Mouse (Mus musculus) kidney, postnatal 4 days (tissue): ENCODE measurements around the gene Znrf1.

ENCODE experiments used
- DNase-seq, 2 experiments: peaks; one replicate each; pipeline ENCODE4 v3.0.0; 2021; ENCODE audit warnings: mixed read lengths in 2 of 2

The Znrf1 gene

DNA sequence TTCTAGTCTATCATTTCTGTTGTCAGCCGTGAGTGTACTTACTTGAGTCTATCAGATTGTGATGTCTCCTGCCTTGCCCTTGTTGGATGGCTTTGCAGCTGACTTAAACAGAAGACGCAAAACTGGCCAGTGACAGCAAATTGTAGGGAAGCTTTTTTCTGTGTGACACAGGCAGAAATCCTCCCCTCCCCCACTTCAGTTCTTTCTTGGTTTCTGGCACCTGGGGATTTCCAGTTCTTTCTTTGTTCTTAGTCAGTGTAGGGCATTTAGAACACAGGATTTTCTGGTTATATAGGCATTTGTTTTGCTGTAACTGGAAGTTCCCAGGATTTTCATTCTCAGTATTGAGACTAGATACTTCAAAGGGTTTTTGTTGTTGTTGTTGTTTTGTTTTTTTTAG is 34.5 kb downstream of the Znrf1 start:
- no peak for DNase-seq

DNA sequence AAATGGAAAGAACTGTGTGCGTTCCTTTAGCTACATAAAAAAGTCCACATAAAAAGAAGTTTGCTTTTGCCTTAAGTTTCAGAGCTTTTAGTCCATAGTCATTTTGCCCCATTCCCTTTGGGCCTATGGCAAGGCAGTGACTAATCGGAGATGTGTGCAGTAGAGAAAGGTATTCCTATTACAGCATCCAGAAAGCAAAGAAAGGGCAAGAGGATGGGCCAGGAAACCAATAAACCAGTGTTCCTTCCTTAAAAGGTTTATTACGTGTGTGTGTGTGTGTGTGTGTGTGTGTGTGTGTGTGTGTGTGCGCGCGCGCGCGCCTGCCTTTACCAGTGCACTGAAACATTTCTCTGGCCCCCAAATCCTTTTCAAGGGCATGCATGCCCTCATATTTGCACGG is 35.8 kb downstream of the Znrf1 start:
- DNase-seq = no peak

DNA sequence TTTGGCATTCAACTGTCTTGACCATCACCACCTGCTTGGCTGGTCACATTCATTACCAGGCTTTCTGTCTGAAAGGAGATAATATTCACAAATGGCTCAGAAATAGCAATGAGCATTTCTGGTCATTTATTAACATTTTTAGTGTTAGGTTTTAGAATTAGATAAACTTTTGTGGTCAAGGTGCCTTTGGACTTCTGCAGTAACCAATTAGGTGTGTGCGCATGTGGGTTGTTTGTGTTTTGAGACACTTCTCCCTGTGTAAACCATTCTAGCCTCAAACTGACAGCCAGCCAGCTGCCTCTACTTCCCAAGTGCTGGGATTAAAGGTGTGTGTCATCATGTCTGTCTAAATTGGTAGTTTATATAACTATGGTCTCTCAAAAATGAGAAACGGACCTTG is 36.5 kb downstream of the Znrf1 start:
- no peak for DNase-seq

DNA sequence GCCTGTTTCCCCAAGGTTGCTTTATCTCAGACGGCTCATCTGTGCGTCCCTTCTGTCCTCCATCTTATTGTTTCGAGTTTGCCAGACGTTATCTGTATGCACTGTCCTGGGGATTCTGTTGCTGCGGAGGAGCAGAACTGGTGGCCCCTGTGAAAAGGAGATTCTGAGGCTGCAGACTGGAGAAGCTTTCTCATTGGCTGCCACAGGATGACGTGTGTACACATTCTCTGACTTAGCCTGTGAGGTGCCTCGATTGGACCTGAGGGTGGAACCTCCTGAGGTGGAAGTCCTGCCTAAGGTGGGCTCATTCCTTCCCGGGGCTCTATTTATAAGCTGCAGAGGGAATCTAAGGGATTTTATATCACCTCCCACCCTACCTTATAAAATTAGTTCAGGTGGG is 37.7 kb downstream of the Znrf1 start:
- no peak for DNase-seq

DNA sequence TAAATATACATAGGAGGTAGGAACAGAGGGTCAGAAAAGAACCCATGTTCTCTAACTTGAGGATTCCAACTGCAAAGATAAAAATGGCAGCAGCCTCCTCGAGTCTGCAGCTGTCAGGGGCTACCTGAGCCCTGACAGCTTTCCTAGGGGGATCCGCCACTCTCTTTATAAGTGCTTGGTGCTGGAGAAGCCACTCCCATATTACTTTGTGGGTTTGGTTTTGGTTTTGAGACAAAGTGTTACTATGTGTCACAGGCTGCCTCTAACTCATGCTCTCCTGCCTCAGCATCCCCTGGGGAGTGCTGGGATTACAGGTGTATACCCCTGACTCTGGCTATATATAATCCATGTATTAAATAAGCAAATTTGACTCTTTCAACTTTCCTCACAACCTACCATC is 38.1 kb downstream of the Znrf1 start:
- no peak for DNase-seq

DNA sequence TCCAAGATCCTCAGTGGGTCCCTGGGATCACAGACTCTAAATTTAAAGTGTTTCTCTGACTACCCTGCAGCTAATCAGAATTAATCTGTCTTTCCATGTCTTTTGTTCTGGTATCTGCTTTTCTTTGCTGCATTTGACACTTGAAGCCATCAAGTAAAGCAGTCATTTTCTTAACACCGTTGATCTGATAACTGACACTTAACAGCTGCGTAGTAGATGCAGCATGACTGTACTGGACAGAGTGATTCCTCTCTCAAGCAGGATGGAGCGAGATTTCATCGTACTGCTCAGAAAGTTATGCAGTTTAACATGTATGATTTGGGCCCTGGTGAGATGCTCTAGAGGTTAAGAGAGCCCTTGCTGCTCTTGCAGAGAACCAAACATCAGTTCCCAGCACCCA is 39.6 kb downstream of the Znrf1 start:
- DNase-seq = no peak

DNA sequence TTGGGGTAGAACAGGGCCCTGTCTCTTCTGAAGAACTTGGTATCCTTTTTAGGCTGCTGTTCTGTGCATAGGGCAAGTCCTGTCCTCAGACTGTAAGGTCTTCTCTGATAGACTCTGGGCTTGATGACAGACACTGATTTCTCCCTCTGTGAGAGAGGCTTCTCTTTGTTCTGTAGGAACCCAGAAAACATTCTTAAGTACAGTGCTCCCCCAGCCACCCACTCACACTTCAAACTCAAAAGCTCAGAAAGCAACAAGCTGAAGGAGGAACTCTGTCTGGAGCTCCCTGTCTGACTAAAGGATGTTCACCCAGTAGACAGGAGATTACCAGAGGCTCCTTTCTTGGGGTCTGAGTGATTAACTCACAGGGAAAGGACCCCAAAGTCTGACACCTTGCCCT is 40.6 kb downstream of the Znrf1 start:
- DNase-seq = no peak

DNA sequence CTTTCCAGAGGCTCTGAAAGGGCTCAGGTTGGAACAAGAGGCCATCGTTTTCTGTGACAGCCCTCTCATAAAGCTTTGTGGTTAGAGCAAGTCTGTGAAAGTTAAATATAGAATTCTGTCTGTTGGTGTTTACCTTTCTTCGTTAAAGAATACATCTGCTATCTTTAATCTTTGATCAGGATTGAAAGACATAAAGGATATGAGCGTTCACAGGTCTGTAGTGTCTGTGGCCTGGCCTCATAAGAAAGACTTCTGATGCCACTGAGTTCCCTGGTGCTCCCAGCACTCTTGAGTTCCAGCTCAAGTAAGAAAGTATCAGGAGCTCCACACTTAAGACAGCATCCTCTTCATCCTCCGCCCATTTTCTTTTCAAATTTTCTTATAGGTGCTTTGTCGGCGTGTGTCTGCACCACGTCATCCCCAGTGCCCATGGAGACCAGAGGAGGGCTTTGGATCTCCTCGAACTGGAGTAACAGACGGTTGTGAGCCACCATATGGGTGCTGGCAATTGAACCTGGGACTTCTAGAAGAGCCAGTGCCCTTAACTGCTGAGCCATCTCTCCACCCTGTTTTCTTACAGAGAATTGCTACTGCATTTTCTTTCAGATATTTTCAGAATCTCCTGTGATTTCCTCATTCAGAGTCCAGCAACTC is 42.1 kb downstream of the Znrf1 start:
- DNase-seq = no peak

DNA sequence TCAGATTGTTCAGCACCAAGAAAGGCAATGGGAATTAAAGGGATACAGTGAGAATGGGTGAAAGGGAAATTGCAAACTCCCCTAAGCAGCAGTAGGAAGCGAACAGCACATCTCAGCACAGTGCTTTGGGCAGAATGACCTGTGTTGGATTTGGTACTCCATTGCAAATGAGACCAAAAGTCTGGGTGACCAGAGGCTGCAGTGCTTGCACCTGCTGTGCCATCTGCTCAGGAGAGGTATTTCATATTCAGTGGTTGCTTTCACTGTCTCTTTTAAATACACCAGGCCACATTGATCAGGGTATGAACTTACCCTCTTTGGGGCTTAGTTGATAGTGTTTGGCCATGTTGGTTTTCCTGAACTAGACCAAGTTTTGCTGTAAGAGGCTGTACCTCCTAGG is 43.4 kb downstream of the Znrf1 start:
- no peak for DNase-seq

DNA sequence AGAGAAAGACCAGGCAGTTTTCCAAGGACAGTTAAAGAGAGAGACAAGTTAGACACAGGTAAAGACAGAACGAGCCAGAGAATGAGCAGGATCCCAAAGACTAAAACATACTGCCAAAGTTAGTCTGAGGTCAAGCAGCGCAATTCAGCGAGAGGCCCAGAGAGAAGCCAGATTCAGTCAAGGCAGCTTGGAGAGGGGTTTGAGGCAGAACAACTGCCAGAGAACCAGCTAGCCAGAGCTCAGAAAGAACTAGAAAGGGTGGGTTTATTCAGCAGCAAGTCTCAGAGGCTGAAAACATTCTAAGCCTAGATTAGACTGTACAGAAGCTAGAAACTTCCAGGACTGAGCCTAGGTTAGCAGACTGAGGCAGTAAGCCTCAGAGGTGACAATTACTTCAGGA is 44.4 kb downstream of the Znrf1 start:
- peak; percentile 43 to 46 for DNase-seq

DNA sequence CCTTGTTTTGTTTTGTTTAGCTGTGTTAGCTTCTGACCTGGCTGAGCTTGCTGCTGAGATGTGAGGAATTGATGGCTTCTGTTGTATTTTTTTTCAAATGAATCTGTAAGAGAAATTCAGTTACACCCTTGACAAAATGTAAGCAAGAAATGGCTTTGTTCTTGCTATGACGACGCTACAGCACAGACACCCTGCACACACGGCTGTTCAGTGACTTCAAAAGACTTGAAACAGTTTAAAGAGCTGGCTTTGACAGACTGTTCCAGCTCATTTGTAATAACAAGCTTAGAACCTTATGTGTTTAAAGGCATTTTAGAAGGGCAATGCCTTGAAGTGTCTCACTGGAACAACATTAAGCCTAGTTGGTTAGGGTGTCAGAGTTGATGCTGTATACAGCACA is 46.5 kb downstream of the Znrf1 start:
- DNase-seq = no peak

DNA sequence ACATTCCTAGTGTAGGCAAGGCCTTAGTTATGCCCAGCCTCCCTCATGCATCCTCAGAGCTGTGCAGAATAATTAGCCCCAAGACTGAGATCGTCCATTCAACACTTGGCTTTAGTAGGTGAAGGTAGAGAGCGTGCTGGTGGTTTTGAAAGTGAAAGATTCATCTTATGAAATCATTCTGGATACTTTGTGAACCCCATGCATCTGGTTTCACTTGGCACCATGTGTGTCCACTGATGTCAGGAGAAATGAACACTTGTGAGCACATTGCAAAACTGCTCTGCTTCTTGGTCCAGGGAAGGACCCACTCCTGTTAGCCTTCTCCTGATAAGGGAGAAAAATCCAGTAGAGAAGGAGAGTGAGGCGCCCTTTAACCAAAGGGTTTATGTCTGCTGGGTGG is 49.0 kb downstream of the Znrf1 start:
- no peak for DNase-seq

DNA sequence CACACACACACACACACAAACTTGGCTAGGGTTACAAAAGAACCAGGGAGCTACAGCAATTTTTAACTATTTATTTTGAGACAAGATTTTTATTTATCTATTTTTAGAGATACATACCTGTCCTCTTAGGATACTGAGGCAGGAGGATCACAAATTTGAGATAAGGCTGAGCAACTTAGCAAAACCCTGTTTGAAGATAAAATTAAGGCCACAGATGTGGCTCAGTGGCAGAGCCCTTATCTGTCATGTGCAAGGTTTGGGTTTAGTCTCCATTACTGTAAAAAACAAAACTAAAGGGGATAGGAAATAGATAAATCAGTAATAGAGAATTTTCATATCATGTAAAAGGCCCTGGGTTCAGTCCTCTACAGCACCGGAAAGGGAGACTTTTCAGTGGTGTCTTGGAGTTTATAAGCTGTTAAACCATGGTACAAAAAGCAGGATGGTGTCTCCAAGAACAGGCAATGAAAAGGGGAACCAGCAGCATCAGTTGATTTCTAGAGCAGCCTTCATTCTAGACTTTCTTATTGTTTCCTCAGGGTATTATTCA is 51.7 kb downstream of the Znrf1 start:
- no peak for DNase-seq

DNA sequence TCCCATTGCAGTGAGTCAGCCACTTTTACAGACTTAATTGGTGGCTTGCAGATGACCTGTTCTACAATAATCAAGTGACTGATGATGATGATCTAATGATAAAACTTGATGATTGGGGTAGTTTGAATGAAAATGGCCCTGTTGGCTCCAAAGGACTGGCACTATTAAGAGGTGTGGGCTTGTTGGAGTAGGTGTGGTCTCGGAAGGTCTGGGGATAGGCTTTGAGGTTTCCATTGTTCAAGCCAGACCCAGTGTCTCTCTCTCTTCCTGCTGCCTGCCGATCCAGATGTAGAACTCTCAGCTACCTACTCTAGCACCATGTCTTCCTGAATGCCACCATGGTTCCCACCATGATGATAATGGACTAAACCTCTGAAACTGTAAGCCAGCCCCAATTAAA is 52.4 kb downstream of the Znrf1 start:
- no peak for DNase-seq

DNA sequence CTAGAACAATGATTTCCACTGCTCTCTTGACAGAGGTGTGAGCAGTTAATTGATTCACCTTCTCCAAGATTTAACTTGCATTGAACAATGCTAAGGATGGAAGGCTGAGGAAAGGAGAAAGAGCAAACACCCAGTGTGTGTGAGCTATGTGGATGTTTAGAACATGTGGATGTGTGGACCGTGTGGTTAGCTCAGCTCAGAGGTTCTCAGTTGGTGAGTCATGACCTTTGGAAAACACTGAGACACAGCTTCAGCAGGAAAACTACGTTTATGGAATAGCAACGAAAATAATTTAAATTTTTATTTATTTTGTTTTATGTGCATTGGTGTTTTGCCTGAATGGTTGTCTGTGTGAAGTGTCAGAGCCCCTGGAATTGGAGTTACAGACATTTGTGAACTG is 54.3 kb downstream of the Znrf1 start:
- no peak for DNase-seq

DNA sequence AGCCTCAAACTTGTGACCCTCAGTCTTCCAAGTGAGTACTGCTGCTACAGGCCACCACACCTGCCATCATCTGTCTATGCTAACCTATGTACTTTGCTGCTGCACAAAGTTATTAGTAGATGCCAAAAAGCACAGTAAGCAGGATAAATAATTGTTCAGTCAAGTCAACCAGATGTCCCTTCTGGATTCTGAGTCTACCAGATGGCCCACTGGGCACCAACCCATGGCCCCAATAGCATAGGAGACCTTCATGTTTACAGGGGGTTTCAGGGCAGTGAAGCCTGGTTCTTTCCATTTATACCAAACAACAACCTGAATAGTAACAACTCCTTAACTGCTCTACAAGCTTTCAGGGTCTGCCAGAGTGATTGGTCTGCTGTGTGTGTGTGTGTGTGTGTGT is 55.3 kb downstream of the Znrf1 start:
- no peak for DNase-seq

DNA sequence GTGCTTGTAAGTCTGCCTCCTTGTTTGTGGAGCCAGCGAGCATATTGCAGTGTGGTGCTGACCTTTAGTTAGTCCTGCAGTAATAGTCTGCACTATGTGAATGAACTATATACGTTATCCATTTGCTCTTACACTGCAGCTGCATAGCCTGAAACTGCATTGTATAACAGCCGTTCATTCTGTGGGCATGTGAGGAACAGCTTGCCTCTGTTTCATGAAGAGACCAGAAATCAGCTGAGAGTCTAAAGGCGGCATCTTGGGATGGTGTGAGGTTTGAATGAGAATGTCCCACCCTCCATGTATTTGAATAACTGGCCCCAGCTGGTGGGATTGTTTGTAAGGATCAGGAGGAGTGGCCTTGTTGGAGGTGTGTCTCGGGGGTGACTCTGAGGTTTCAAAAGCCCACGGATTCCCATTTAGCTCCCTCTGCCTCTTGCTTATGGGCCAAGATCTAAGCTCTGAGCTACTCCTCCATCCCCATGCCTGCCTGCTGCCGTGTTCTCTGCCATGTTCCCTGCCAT is 56.6 kb downstream of the Znrf1 start:
- DNase-seq = no peak

DNA sequence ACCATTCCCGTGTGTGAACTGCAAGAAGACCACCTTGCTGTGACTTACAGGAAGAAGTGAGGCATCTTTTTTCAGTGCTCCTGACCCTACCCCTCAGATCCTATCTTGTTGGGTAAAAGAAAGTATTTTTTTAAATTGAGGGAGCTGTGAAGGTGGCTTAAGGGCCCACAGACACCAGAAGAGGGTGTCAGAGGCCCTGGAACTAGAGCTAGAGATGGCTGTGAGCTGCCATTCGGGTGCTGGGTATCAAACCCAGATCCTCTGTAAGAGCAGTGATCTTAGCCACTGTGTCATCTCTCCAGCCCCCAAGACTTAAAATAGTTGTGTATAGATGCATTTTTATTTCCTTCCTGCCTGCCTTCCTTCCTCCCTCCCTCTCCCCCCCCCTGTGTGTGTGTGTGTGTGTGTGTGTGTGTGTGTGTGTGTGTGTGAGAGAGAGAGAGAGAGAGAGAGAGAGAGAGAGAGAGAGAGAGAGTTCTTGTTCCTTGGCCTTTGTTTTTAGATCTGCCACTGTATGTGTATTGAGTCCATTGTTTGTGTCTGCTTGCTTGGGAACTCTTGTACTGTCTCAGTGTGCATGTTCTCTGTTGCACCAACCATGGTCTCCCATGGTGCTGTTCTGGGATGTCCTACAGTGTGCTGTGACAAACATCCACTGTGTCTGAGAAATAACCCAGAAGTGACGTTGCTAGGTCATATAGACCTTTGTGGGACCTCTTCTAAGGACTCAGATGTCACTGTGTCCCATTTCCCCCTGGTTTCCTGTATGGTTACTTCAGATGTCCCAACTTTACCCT is 58.3 kb downstream of the Znrf1 start:
- DNase-seq = no peak

DNA sequence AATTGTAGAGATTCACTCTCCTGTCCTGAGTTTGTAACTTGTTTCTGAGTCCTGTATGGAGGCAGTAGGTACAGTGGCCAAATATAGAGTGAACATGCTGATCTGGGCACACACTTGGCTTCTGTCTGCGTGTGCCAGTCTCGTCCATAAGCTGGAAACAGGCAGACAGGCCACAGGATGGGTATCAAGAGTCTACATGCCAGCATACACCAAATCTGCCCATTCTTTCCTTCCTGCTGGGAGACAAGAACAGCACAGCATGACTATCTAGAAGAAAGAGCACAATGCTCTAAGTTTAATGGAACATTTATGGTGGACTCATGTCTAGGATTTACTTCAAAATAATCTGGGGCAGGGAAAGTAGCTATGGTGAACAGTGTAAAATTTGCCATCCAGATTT is 59.1 kb downstream of the Znrf1 start:
- DNase-seq = no peak

DNA sequence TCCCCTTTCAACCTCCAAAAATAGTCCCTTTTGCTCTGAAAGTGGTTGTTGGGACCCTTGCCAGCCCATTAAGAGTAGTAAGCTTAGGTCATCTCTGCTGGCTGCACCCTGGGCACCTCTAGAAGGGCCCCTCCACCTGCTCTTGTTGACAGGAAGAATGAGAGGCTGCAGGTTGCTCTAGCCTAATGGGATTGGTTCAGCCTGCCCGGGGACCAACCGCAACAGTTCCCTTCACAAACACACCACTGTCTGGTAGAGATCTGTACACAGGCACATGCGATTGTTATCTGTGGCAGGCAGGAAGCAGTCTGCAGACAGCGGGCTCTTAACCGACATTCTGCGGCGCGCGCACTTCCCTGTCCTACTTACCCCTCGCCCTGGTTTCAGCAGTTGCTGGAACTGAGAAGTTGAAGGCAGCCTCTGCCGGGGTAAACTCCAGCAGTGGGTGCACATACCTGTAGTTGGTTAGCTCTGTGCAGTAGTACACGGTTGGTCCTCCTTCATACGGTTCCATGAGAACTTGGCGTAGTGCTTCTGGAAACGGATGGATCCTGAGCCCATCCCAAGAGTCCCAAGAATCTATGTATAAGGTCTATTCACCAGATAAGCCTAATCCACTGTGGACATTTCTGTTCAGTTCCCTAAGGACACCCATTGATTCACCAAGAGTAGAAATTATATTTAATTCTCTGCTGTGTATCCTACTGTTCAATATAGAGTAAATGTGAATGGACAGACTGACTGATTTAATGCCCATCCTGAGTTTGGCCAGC is 60.0 kb downstream of the Znrf1 start:
- DNase-seq = peak; percentile 36 to 56

DNA sequence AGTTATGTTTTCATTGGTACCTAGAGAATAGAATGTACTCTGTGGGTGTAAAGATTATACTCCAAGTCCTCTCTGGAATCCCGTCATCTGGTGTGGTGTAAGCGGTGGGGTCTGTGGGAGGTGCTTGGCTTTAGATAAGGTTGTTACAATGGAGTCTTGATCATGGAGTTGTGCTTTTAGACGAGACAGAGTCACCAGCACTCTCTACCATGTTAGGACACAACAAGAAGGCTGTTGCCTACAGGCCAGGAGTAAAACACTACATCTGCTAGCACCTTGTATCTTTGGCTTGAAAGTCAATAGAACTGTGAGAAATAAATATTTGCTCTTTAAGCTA is 60.6 kb downstream of the Znrf1 start:
- DNase-seq = no peak

DNA sequence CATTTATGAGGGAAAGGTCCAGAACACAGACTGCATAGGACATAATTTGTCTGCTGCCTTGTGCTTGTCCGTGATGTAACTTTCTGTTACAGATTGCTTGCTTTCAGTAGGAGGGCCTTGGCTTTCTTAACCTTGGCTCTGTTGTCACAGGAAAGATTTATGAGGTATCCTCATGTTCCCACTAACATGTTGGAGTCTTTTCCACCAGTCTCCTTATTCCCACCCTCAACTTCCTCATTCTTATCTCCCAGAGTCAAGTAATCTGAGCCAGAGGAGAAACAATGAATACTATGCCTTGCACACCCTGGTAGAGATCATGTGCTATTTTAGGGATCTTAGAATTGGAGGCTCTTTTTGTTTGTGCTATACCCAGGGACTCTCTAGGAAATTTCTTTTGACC is 61.4 kb downstream of the Znrf1 start:
- peak in 1 of 2 experiments; percentile 11 for DNase-seq

DNA sequence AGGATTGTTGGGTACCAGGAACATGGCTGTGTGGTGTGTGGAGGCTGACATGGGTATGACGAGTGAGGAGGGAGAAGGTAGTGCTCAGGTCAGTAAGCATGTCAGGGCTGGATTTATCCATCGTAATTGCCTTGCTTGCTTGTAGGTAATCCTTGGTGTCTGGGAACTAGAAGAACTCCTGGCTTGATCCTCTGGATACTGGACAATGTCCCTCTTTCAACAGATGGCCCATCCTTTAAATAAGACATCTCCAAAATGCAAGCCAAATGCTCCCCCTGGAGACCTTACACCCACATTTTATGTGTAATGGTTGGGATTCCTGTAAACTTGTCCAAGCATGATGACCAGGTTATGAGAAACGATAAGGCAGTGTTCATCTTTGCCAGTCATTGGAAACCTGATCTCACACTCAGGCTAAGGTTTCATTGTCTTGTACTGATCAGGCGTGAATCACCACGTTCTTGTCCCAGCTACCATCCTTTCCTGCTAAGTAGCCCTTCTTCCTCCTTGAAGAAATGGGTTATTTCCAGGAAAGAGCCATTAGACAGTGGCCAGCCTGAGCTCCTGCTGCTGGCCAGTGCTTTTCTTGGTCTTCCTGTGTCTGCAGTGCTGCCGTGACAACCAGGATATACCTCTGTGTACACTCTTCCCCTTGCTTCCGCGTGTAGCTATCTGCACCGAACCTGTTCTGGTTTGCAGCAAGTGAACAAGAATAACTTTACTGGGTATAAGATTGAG is 64.0 kb downstream of the Znrf1 start:
- no peak for DNase-seq
